Mouse (Mus musculus): ENCODE measurements around the gene Clec4g.

Clec4g gene

GRCm38 (mm10) chr8:3679236-3679635 is 41.2 kb downstream of the Clec4g start:
- DNase-seq (ENCODE audit: low spot score) = no peak

GRCm38 (mm10) chr8:3678831-3679230 is 41.6 kb downstream of the Clec4g start:
- no peak for DNase-seq (ENCODE audit: low spot score)

- DNase-seq (ENCODE audit: low spot score) = no peak
Observed at GRCm38 (mm10) chr8:3676993-3677579, 43.4 kb downstream of the Clec4g start.

- DNase-seq (ENCODE audit: low spot score) = peak; percentile 89
Observed at GRCm38 (mm10) chr8:3676131-3676992, 44.1 kb downstream of the Clec4g start, which contains the start of gene Trappc5. Gene Trappc5, plus strand, starts transcription at chr8:3676299.

GRCm38 (mm10) chr8:3674671-3675070 is 45.8 kb downstream of the Clec4g start:
- no peak for DNase-seq (ENCODE audit: low spot score)

GRCm38 (mm10) chr8:3671980-3672491 is 48.4 kb downstream of the Clec4g start, which contains the start of gene Fcor:
Gene Fcor, minus strand, starts transcription at chr8:3672362.
- peak; percentile 46 for DNase-seq (ENCODE audit: low spot score)

- DNase-seq (ENCODE audit: low spot score) = no peak
Observed at GRCm38 (mm10) chr8:3670388-3670787, 50.1 kb downstream of the Clec4g start.

- no peak for DNase-seq (ENCODE audit: low spot score)
Observed at GRCm38 (mm10) chr8:3665507-3665906, 54.9 kb downstream of the Clec4g start, which contains the start of gene Mcemp1. Gene Mcemp1, plus strand, starts transcription at chr8:3665754.

GRCm38 (mm10) chr8:3664405-3664804 is 56.0 kb downstream of the Clec4g start:
- no peak for DNase-seq (ENCODE audit: low spot score)

- no peak for DNase-seq (ENCODE audit: low spot score)
Observed at GRCm38 (mm10) chr8:3660889-3661288, 59.6 kb downstream of the Clec4g start.
